Mouse (Mus musculus): ENCODE measurements around the gene Cnot11.

DNA sequence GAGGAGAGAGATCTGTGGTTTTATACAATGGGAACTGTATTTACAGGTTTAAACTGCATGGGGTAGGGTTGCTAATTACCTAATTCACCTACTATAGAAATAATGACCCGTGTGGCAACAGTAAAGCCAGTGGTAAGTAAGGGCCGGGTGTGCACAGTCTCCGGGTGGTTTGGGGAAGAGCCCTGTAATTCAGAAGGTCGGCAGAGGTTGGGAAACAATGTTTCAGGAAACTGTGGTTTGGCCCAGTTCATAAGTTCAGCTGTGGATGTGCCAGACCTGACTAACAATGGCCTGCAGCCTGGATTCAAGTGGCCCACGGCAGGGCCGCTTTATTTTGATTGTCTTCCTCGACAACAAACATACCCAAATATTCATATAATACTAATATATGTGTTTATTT, 9.0 kb upstream of the Cnot11 start:
- TF ChIP-seq CTCF (IDR thresholded peaks at IDR 0.05; ENCODE audit: extremely low read depth, insufficient read length, insufficient replicate concordance, low read depth, low read length) (no peak), POLR2A (IDR thresholded peaks at IDR 0.05; ENCODE audit: low read depth, low read length) (no peak)
